Mouse (Mus musculus): ENCODE measurements around the gene Kcnj12. TPM values are rescaled to one million over a fixed set of nuclear protein-coding genes. Genes with fewer than 3 reads are reported as not detected.

Kcnj12 gene
- polyA plus RNA-seq, 1 experiment from 2014 or later = 5.4 TPM

GRCm38 (mm10) chr11:61025594-61025993, 3.2 kb downstream of the Kcnj12 start:
- Histone ChIP-seq H3K4me1 (ENCODE audit: control insufficient read depth in 2 of 2, insufficient read depth in 2 of 2, low read length in 2 of 2) (peaks cover 40 to 53% of the 10 kb centered on the region in 2 experiments), H3K4me2 (ENCODE audit: low read length) (peak overlapping the region; percentile 48), H3K9ac (ENCODE audit: low read length) (peak overlapping the region; percentile 18)

GRCm38 (mm10) chr11:61026381-61026780, 4.0 kb downstream of the Kcnj12 start:
- Histone ChIP-seq H3K27ac (replicated peaks in 1 of 2; ENCODE audit: control insufficient read depth in 1 of 2, insufficient read depth in 1 of 2, low read depth in 2 of 2, low read length in 2 of 2) (peak overlapping the region; percentile 75 to 91), H3K9me3 (ENCODE audit: control insufficient read depth, low read length) (no peaks in the 10 kb centered on the region), H3K27me3 (ENCODE audit: control insufficient read depth, insufficient read depth, low read length) (peaks cover 34% of the 10 kb centered on the region), H3K4me1 (ENCODE audit: control insufficient read depth in 2 of 2, insufficient read depth in 2 of 2, low read length in 2 of 2) (peaks cover 40 to 53% of the 10 kb centered on the region in 2 experiments), H3K4me3 (ENCODE audit: control insufficient read depth in 1 of 2, insufficient read depth in 1 of 2, low read depth in 1 of 2, low read length in 2 of 2) (no peak overlapping the region), H3K36me3 (ENCODE audit: control insufficient read depth, insufficient read depth, low read length) (no peaks in the 10 kb centered on the region), H3K9ac (ENCODE audit: low read length) (peak overlapping the region; percentile 18; the same call in 1 of the 2 replicates), H3K4me2 (ENCODE audit: low read length) (peak overlapping the region; percentile 48)
- WGBS = 89% methylated on average over 6 of the region's 6 CpGs
- no peak for ATAC-seq (ENCODE audit: insufficient number of reproducible peaks, insufficient read depth, low FRiP score, low read depth)

More at GRCm38 (mm10) chr11:61025594-61025993, 3.2 kb downstream of the Kcnj12 start:
- Histone ChIP-seq H3K36me3 (ENCODE audit: control insufficient read depth, insufficient read depth, low read length) (no peaks in the 10 kb centered on the region), H3K4me3 (ENCODE audit: control insufficient read depth in 1 of 2, insufficient read depth in 1 of 2, low read depth in 1 of 2, low read length in 2 of 2) (no peak overlapping the region), H3K27me3 (ENCODE audit: control insufficient read depth, insufficient read depth, low read length) (peaks cover 42% of the 10 kb centered on the region), H3K27ac (replicated peaks in 1 of 2; ENCODE audit: control insufficient read depth in 1 of 2, insufficient read depth in 1 of 2, low read depth in 2 of 2, low read length in 2 of 2) (peak overlapping the region; percentile 75 to 91), H3K9me3 (ENCODE audit: control insufficient read depth, low read length) (no peaks in the 10 kb centered on the region)
- WGBS = 25% methylated on average over 7 of the region's 7 CpGs
- ATAC-seq (ENCODE audit: insufficient number of reproducible peaks, insufficient read depth, low FRiP score, low read depth) = 0 out of 2 replicates have a peak, but pooled peaks have one; percentile 20

- H3K36me3 ChIP-seq (ENCODE audit: control insufficient read depth, insufficient read depth, low read length) = no peaks in the 10 kb centered on the region
- no peaks in the 10 kb centered on the region for H3K9me3 ChIP-seq (ENCODE audit: control insufficient read depth, low read length)
- no peak for ATAC-seq (ENCODE audit: insufficient number of reproducible peaks, insufficient read depth, low FRiP score, low read depth)
- H3K4me1 ChIP-seq (ENCODE audit: control insufficient read depth in 2 of 2, insufficient read depth in 2 of 2, low read length in 2 of 2) = peaks cover 40 to 51% of the 10 kb centered on the region in 2 experiments
- 81% methylated on average over 4 of the region's 4 CpGs for WGBS
- H3K4me3 ChIP-seq (ENCODE audit: control insufficient read depth in 1 of 2, insufficient read depth in 1 of 2, low read depth in 1 of 2, low read length in 2 of 2) = no peak overlapping the region
- no peak overlapping the region for H3K4me2 ChIP-seq (ENCODE audit: low read length)
- no peak overlapping the region for H3K9ac ChIP-seq (ENCODE audit: low read length)
- peak overlapping the region in 1 of 2 experiments; percentile 68; a peak in 1 of 4 replicates for H3K27ac ChIP-seq (replicated peaks in 1 of 2; ENCODE audit: control insufficient read depth in 1 of 2, insufficient read depth in 1 of 2, low read depth in 2 of 2, low read length in 2 of 2)
- H3K27me3 ChIP-seq (ENCODE audit: control insufficient read depth, insufficient read depth, low read length) = peaks cover 26% of the 10 kb centered on the region
Measured at GRCm38 (mm10) chr11:61027160-61027559, 4.8 kb downstream of the Kcnj12 start.

- WGBS = 40% methylated on average over 11 of the region's 11 CpGs
- Histone ChIP-seq H3K36me3 (ENCODE audit: control insufficient read depth, insufficient read depth, low read length) (no peaks in the 10 kb centered on the region), H3K27me3 (ENCODE audit: control insufficient read depth, insufficient read depth, low read length) (peaks cover 14% of the 10 kb centered on the region), H3K4me1 (ENCODE audit: control insufficient read depth in 2 of 2, insufficient read depth in 2 of 2, low read length in 2 of 2) (peaks cover 40 to 51% of the 10 kb centered on the region in 2 experiments), H3K4me3 (ENCODE audit: control insufficient read depth in 1 of 2, insufficient read depth in 1 of 2, low read depth in 1 of 2, low read length in 2 of 2) (no peak overlapping the region), H3K9ac (ENCODE audit: low read length) (no peak overlapping the region), H3K4me2 (ENCODE audit: low read length) (peak overlapping the region; percentile 36), H3K27ac (replicated peaks in 1 of 2; ENCODE audit: control insufficient read depth in 1 of 2, insufficient read depth in 1 of 2, low read depth in 2 of 2, low read length in 2 of 2) (peak overlapping the region; percentile 36 to 68), H3K9me3 (ENCODE audit: control insufficient read depth, low read length) (no peaks in the 10 kb centered on the region)
- ATAC-seq (ENCODE audit: insufficient number of reproducible peaks, insufficient read depth, low FRiP score, low read depth) = 0 out of 2 replicates have a peak, but pooled peaks have one; percentile 22
Measured at GRCm38 (mm10) chr11:61028211-61028950, 6.0 kb downstream of the Kcnj12 start.

GRCm38 (mm10) chr11:61029116-61029740, 6.9 kb downstream of the Kcnj12 start:
- Histone ChIP-seq H3K9me3 (ENCODE audit: control insufficient read depth, low read length) (no peaks in the 10 kb centered on the region), H3K36me3 (ENCODE audit: control insufficient read depth, insufficient read depth, low read length) (no peaks in the 10 kb centered on the region), H3K4me2 (ENCODE audit: low read length) (no peak overlapping the region), H3K4me1 (ENCODE audit: control insufficient read depth in 2 of 2, insufficient read depth in 2 of 2, low read length in 2 of 2) (peaks cover 37 to 45% of the 10 kb centered on the region in 2 experiments), H3K27me3 (ENCODE audit: control insufficient read depth, insufficient read depth, low read length) (peaks cover 6% of the 10 kb centered on the region; the same call in 1 of the 2 replicates), H3K27ac (replicated peaks in 1 of 2; ENCODE audit: control insufficient read depth in 1 of 2, insufficient read depth in 1 of 2, low read depth in 2 of 2, low read length in 2 of 2) (no peak overlapping the region), H3K9ac (ENCODE audit: low read length) (no peak overlapping the region), H3K4me3 (ENCODE audit: control insufficient read depth in 1 of 2, insufficient read depth in 1 of 2, low read depth in 1 of 2, low read length in 2 of 2) (no peak overlapping the region)
- 46% methylated on average over 4 of the region's 4 CpGs for WGBS
- ATAC-seq (ENCODE audit: insufficient number of reproducible peaks, insufficient read depth, low FRiP score, low read depth) = no peak

- 84% methylated on average over 7 of the region's 7 CpGs for WGBS
- ATAC-seq (ENCODE audit: insufficient number of reproducible peaks, insufficient read depth, low FRiP score, low read depth) = no peak
- H3K4me2 ChIP-seq (ENCODE audit: low read length) = no peak overlapping the region
- no peak overlapping the region for H3K4me3 ChIP-seq (ENCODE audit: control insufficient read depth in 1 of 2, insufficient read depth in 1 of 2, low read depth in 1 of 2, low read length in 2 of 2)
- H3K27me3 ChIP-seq (ENCODE audit: control insufficient read depth, insufficient read depth, low read length) = no peaks in the 10 kb centered on the region
- H3K9ac ChIP-seq (ENCODE audit: low read length) = no peak overlapping the region
- H3K27ac ChIP-seq (replicated peaks in 1 of 2; ENCODE audit: control insufficient read depth in 1 of 2, insufficient read depth in 1 of 2, low read depth in 2 of 2, low read length in 2 of 2) = no peak overlapping the region
- H3K4me1 ChIP-seq (ENCODE audit: control insufficient read depth in 2 of 2, insufficient read depth in 2 of 2, low read length in 2 of 2) = peaks cover 32 to 37% of the 10 kb centered on the region in 2 experiments
- H3K36me3 ChIP-seq (ENCODE audit: control insufficient read depth, insufficient read depth, low read length) = no peaks in the 10 kb centered on the region
- no peaks in the 10 kb centered on the region for H3K9me3 ChIP-seq (ENCODE audit: control insufficient read depth, low read length)
Measured at GRCm38 (mm10) chr11:61029864-61030595, 7.7 kb downstream of the Kcnj12 start.

- no peak overlapping the region for H3K4me3 ChIP-seq (ENCODE audit: control insufficient read depth in 1 of 2, insufficient read depth in 1 of 2, low read depth in 1 of 2, low read length in 2 of 2)
- no peak for ATAC-seq (ENCODE audit: insufficient number of reproducible peaks, insufficient read depth, low FRiP score, low read depth)
- peaks cover 22 to 26% of the 10 kb centered on the region in 2 experiments for H3K4me1 ChIP-seq (ENCODE audit: control insufficient read depth in 2 of 2, insufficient read depth in 2 of 2, low read length in 2 of 2)
- H3K9ac ChIP-seq (ENCODE audit: low read length) = no peak overlapping the region
- H3K4me2 ChIP-seq (ENCODE audit: low read length) = no peak overlapping the region
- H3K27ac ChIP-seq (replicated peaks in 1 of 2; ENCODE audit: control insufficient read depth in 1 of 2, insufficient read depth in 1 of 2, low read depth in 2 of 2, low read length in 2 of 2) = no peak overlapping the region
- WGBS = 92% methylated on average over 7 of the region's 7 CpGs
- no peaks in the 10 kb centered on the region for H3K9me3 ChIP-seq (ENCODE audit: control insufficient read depth, low read length)
- no peaks in the 10 kb centered on the region for H3K27me3 ChIP-seq (ENCODE audit: control insufficient read depth, insufficient read depth, low read length)
- no peaks in the 10 kb centered on the region for H3K36me3 ChIP-seq (ENCODE audit: control insufficient read depth, insufficient read depth, low read length)
Measured at GRCm38 (mm10) chr11:61031137-61031536, 8.8 kb downstream of the Kcnj12 start.
